Mouse (Mus musculus): Measurements from ENCODE around the gene Tnf.

- TF ChIP-seq GATA1 (IDR thresholded peaks at IDR 0.05; ENCODE audit: borderline replicate concordance, low read length) = no peak
- no peak for TF ChIP-seq FLI1 (IDR thresholded peaks at IDR 0.05; ENCODE audit: low read length)
Observed at GRCm38 (mm10) chr17:35240384-35241304, 38.8 kb upstream of the Tnf start.

Measured in megakaryocyte, embryonic 14.5 days (primary cell).